Mouse (Mus musculus): ENCODE measurements at regions not wholly inside any gene's neighbourhood (a gene's known extent, or its start where the extent isn't known, plus 50 kb on each side); places are given as distances from the start of the nearest gene placed in this dataset.

GRCm38 (mm10) chr1:41449972-41450371, 644.6 kb downstream of the Tmem182 start:
- H3K27me3 ChIP-seq (ENCODE audit: control insufficient read depth, insufficient read depth, low read length): no peaks in the 10 kb centered on the region
- H3K9me3 ChIP-seq (replicated peaks; ENCODE audit: control insufficient read depth, low read length): no peaks in the 10 kb centered on the region
- H3K4me1 ChIP-seq (ENCODE audit: control insufficient read depth, insufficient read depth, low read length): no peaks in the 10 kb centered on the region
- no peak overlapping the region for H3K4me2 ChIP-seq (ENCODE audit: low read depth, low read length)
- no peak overlapping the region for H3K27ac ChIP-seq (ENCODE audit: low read length)
- no peak for ATAC-seq (ENCODE audit: insufficient read depth, low FRiP score)
- H3K36me3 ChIP-seq (ENCODE audit: control insufficient read depth, insufficient read depth, low read length): no peaks in the 10 kb centered on the region
- no peak overlapping the region for H3K9ac ChIP-seq (ENCODE audit: low read length)
- H3K4me3 ChIP-seq (replicated peaks; ENCODE audit: low read length): no peak overlapping the region

Measured in stomach, embryonic 16.5 days (tissue).